Mouse (Mus musculus) olfactory bulb, adult 2 months (tissue): ENCODE data around the gene Nup62. TPM values are rescaled to one million over a fixed set of nuclear protein-coding genes. Genes with fewer than 3 reads are reported as not detected.
A peak's percentile ranks its signal among the peaks of the same experiment; 100 is the strongest.

ENCODE experiments used
- H3K27ac ChIP-seq: fragments of 200-500 bp; 2 replicates; pipeline ENCODE4 v1.5.1; 2012; ENCODE audit warnings: low read depth, low read length; ENCODE audit not compliant: insufficient read depth
- H3K4me1 ChIP-seq: fragments of 200-500 bp; 2 replicates; pipeline ENCODE4 v1.6.1; 2012; ENCODE audit warnings: low read length; ENCODE audit not compliant: control insufficient read depth, insufficient read depth
- H3K4me3 ChIP-seq: fragments of 200-500 bp; 2 replicates; pipeline ENCODE4 v1.5.1; 2012; ENCODE audit warnings: mild to moderate bottlenecking, low read depth, low read length, moderate library complexity; ENCODE audit not compliant: insufficient read depth
- CTCF ChIP-seq: fragments of 200-500 bp; IDR thresholded peaks from 2 replicates; pipeline ENCODE4 v1.5.1; 2012; ENCODE audit warnings: low read depth, mild to moderate bottlenecking, low read length, moderate library complexity; ENCODE audit not compliant: insufficient read depth
- POLR2A ChIP-seq: fragments of 200-500 bp; IDR thresholded peaks from 2 replicates; pipeline ENCODE4 v1.6.1; 2012; ENCODE audit warnings: mild to moderate bottlenecking, low read depth, low read length, moderate library complexity; ENCODE audit not compliant: insufficient read depth
- WGBS: fragments of 180-500 bp; shearing (Covaris S2); methylation state at CpG from one replicate; pipeline ENCODE4 v1.1.7; 2018; 5-methylcytosine and 5-hydroxymethylcytosine counted together
- polyA plus RNA-seq: library from polyadenylated mRNA; stranded (reverse); fragments of >200 nt; gene quantifications from 2 replicates; pipeline ENCODE4 v1.2.4, GENCODE M21; 2012; ENCODE audit warnings: low replicate concordance; ENCODE audit not compliant: missing spikeins, insufficient read depth, insufficient read length

The Nup62 gene
- polyA plus RNA-seq, 1 experiment = not detected

DNA sequence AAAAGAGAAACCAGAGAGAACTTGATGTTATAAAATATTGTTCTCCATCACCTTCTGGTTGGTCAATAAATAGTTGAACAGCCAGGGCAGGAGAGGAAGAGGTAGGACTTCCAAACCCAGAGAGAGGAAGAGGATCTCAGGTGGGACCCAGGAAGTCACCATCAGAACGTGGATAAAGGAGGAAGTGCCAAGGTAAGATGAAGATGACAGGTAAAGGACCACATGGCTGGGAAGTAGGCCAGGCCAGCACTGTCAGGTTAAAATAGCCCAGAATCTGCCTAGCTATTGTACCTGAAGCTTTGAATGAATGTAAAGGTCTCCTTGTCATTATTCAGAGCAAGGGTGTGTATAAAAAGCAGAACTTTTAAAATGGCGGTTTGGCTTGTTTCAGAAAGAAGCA lies 7.0 kb upstream of the Nup62 start:
- Histone ChIP-seq H3K27ac (no peak overlapping the region), H3K4me3 (no peak overlapping the region), H3K4me1 (no peaks in the 10 kb centered on the region)
- TF ChIP-seq CTCF = no peak
- TF ChIP-seq POLR2A = no peak
- WGBS = 84% methylated on average over 2 of the region's 2 CpGs

- WGBS = 96% methylated on average over 3 of the region's 3 CpGs
- Histone ChIP-seq H3K4me3 (no peak overlapping the region), H3K4me1 (no peaks in the 10 kb centered on the region), H3K27ac (no peak overlapping the region)
- TF ChIP-seq POLR2A (no peak), CTCF (no peak)
These were observed 6.4 kb upstream of the Nup62 start for GRCm38 (mm10) chr7:44809466-44809865.

DNA sequence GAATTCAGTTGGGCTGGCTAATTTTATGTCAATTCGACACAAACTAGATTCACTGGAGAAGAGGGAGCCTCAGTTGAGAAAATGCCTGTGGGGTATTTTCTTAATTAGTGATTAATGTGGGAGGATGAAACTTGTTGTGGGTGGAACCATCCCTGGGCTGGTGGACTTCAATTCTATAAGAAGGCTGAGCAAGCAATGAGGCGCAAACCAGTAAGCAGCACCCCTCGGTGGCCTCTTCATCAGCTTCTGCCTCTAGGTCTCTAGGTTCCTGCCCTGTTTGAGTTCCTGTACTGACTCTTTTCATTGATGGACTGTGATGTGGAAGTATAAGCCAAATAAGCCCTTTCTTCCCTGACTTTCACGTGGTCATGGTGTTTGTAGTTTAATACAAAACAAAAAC lies 5.5 kb upstream of the Nup62 start:
- Histone ChIP-seq H3K4me3 (no peak overlapping the region), H3K4me1 (peaks cover 3% of the 10 kb centered on the region), H3K27ac (no peak overlapping the region)
- WGBS = 66% methylated on average over 4 of the region's 4 CpGs
- TF ChIP-seq CTCF = no peak
- no peak for TF ChIP-seq POLR2A

- H3K4me1 ChIP-seq = peaks cover 3% of the 10 kb centered on the region
- H3K4me3 ChIP-seq = no peak overlapping the region
- WGBS = 88% methylated on average over 7 of the region's 7 CpGs
- no peak overlapping the region for H3K27ac ChIP-seq
- TF ChIP-seq POLR2A (no peak), CTCF (no peak)
These were observed 4.9 kb upstream of the Nup62 start for GRCm38 (mm10) chr7:44810819-44811557.

DNA sequence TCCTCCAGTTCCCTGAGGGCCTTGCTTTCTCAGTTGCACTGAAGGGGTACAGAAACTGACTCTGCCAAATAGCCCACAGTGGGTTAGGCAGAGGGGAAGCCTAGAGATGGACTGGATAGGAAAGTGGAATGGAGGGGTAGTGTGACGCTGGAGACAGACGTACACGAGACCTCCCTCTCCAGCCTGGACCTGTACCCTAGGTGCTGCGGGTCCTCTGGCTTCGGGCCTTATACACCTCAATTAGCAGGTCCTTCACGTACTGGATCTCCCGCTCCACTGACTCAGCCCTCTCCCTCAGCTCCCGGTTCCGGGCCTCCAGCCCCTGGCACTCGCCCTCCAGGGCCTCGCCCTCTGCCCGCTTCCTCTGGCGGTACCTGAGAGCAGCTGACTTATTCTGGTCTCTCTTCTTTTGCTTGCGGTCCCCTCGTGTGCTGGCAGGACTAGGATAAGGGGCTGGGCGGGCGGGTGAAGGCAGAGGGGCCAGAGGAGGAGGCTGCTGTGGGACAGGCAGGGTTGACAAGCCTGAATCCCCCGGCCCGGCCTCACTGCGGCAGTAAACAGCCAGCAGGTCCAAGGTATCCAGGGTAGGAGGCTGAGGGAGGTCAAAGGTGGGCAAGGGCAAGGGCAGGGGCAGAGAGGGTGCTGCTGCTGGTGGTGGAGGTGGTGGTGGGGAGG lies 3.1 kb upstream of the Nup62 start:
- Histone ChIP-seq H3K4me1 (peaks cover 3% of the 10 kb centered on the region), H3K27ac (no peak overlapping the region), H3K4me3 (no peak overlapping the region)
- 92% methylated on average over 20 of the region's 20 CpGs for WGBS
- TF ChIP-seq POLR2A (no peak), CTCF (no peak)

GRCm38 (mm10) chr7:44813985-44814384 lies 1.9 kb upstream of the Nup62 start:
- H3K27ac ChIP-seq = no peak overlapping the region
- TF ChIP-seq POLR2A = no peak
- TF ChIP-seq CTCF = no peak
- H3K4me3 ChIP-seq = no peak overlapping the region
- H3K4me1 ChIP-seq = peaks cover 8% of the 10 kb centered on the region
- 86% methylated on average over 3 of the region's 3 CpGs for WGBS

GRCm38 (mm10) chr7:44814423-44814822 lies 1.5 kb upstream of the Nup62 start:
- Histone ChIP-seq H3K4me1 (peaks cover 9% of the 10 kb centered on the region), H3K27ac (no peak overlapping the region), H3K4me3 (no peak overlapping the region)
- 87% methylated on average over 4 of the region's 4 CpGs for WGBS
- TF ChIP-seq POLR2A = no peak

DNA sequence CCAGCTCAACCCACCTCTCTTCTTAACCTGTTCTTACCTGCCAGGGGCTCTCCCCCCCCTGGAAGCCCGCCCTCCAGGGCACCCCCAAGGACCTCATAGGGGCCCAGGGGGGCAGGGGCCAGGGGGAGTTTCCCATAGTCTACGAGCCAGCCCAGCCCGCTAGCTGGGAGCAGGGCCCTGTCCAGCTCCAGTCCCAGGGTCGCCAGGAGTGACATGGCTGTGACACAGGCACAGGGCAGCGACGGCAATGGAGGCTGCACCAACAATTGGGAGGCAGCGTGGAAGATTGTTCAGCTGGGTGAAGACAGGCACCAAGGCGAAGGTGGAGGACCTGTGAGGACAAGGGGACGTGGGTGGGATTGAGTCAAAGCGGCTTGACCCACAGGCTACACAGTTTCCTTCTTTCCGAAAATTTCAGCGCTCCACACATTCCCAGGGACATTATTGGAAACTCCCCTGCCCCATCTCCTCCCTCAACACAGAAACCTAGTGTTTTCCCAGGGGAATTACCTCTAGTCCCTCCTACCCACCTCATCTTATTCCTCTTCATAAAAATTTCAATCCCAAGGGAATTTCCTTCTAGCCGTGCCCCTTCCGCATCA lies 835 bp upstream of the Nup62 start:
- Histone ChIP-seq H3K4me1 (peaks cover 13% of the 10 kb centered on the region), H3K4me3 (peak overlapping the region; percentile 100), H3K27ac (no peak overlapping the region; the same call in 1 of the 2 replicates)
- TF ChIP-seq CTCF (no peak), POLR2A (no peak)
- WGBS = 27% methylated on average over 14 of the region's 14 CpGs

DNA sequence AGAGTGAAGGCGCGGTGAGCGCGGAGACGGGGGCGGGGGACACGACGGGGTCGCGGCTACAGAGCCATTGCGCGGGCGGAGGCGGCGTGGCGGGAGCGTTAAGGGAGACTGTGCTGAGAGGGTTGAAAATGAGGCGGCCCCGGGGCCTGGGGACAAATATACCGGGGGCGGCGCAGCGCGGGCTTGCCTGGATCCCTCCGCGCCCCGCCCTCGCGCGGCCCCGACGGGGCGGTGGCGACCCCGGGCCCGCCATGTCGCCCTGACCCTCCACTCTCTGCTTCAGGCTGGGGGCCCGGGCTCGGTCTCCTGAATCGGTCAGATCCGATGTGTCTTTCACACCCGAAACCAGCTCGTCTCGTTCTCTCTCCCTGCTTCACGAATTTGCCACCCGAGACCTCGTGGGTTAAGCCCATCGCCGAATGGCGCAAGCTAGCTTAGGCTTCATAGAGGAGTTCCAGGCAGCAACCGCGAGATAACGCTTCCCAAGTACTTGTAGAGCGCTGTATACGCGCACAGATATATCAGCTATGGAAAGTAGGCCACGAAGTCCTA lies 658 bp downstream of the Nup62 start, which contains the start of gene Atf5:
Gene Atf5, minus strand, starts transcription at position 189 of the 552 bp plus-strand sequence.
- H3K4me1 ChIP-seq = peaks cover 13% of the 10 kb centered on the region

More for the DNA sequence above, 658 bp downstream of the Nup62 start, which contains the start of gene Atf5:
- under 1% methylated on average over 56 of the region's 57 CpGs for WGBS
- Histone ChIP-seq H3K27ac (peak within 1 kb of the TSS; percentile 95), H3K4me3 (peak within 1 kb of the TSS; percentile 100)
- no peak for TF ChIP-seq CTCF
- no peak for TF ChIP-seq POLR2A
